Mouse (Mus musculus) neural tube, postnatal 0 days (tissue): Measurements from ENCODE around the gene Spata31. TPM values are rescaled to one million over a fixed set of nuclear protein-coding genes. Genes with fewer than 3 reads are reported as not detected.

Experiments
- polyA plus RNA-seq: library from polyadenylated mRNA; unstranded; fragments of >200 nt; fragmentation: Nextera tagmentation; extraction: Ambion mirVana; gene quantifications from 2 replicates; pipeline ENCODE4 v1.2.1, GENCODE M21; 2015

Gene Spata31
- not detected in 2 replicates for polyA plus RNA-seq

DNA sequence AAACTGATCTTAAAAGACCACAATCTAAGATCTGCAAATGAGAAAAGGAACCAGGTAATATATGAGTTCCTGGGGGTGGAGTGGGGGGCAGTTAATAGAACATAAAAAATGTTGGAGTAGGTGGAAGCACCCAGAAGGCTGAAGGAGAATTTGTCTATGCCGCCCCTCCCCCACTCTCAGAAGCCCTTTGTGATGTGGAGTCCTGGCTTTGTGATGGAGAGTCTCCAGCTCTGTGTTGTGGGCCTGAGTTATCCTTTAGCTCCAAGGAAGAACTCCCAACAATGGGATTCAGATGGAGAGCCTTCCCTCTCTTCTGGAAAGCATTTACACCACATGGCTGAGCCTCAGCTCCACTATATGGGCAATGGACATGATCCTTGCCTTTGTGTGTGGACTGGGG, at the start of gene Spata31:
Spata31 (plus strand) TSS at position 216 of the 400 bp plus-strand sequence.

DNA sequence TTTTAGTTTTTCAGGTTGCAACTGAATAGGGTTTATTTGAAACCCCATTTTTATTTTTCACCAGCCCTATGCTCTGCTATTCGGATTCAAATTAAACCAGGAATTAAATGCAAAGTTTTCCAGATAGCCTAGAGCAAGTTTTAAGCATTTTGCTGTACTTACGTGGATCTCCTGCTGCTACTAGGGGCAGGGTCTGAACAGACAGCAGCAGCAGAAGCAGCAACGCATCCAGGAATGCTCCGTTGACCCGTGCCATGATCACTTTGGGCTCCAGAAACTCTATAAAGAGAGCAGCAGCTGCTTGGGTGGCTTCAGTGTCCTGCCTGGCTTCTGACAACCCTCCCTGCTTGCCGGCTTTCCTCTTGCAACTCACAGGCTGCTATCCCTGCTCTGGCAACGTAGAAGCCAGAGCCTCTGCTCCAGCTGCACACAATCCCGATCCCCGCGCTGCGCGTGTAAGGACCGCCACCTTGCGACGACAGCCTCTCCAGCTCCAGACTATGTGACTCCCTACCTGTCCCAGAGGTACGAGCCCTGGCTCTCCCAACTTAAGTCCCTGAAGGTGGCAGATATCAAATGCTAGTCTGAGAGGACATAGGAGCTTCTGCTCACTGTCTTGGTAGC, 13.5 kb upstream of the Spata31 start, which contains the start of gene Cntnap3:
Cntnap3 (minus strand) TSS at position 371 of the 624 bp plus-strand sequence.

Other genes with a start within 250 kb of the Spata31 start
- gene Cntnap3, start 13.5 kb upstream of the Spata31 start, polyA plus RNA-seq, result 1.2 and 1.6 TPM in 2 replicates
- gene Spata31d1c, start 115.7 kb downstream of the Spata31 start, polyA plus RNA-seq, result not detected in 2 replicates
- gene Prss47, start 135.4 kb downstream of the Spata31 start, polyA plus RNA-seq, result not detected in 2 replicates
- 23.8 and 25.3 TPM in 2 replicates for gene Mfsd14b, start 195.6 kb downstream of the Spata31 start, polyA plus RNA-seq
- gene Olfr465-ps1, start 220.7 kb downstream of the Spata31 start, polyA plus RNA-seq, result not detected in 2 replicates
- not detected in 2 replicates for gene Olfr466, start 232.8 kb downstream of the Spata31 start, polyA plus RNA-seq